Mouse (Mus musculus): ENCODE measurements at regions not wholly inside any gene's neighbourhood (a gene's known extent, or its start where the extent isn't known, plus 50 kb on each side); places are given as distances from the start of the nearest gene placed in this dataset.

DNA sequence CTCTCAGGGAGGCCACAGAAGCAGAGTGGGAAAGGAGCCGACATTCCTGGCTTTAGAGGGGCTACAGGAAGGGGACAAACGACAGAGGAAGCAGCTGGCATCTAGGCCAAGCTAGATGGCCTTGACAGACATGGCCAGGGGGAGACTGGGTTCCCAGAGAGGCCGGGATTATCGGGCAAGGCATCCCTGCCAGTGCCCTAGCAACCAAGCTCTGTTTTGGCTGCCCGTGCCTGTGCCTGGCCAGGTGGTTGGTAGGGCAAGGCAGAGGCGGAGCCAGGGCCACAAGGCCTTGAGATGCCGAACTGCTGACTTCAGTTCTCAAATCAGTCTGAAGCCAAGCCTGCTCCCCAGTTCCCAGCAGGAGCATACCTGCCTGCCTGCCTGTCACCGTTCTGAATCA is 142.7 kb downstream of the Vegfa start:
- DNase-seq (ENCODE audit: low spot score in 2 of 2), result no peak

DNA sequence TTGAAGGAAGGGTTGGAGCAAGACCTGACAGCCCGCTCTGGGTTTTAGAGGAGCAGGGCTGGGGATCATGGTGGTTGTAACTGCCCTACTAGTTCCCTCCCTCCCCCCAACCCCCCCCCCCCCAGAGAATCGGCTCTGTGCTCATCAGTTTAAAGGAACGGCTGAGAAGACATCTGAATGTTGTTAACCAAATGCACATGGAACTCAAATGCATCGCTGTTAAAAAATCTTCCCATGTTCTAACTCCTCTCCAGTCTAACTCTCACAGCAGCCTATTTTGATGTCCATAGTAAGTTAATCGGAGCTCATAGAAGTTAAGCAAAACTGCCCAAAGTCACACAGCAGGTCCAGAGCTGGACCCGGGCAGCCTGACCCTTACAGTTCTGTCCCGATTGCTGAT is 143.1 kb downstream of the Vegfa start:
- DNase-seq (ENCODE audit: low spot score in 2 of 2), result no peak

GRCm38 (mm10) chr17:45886420-45887049 is 145.6 kb downstream of the Vegfa start:
- no peak for DNase-seq (ENCODE audit: low spot score in 2 of 2)

GRCm38 (mm10) chr17:45885461-45886336 is 146.5 kb downstream of the Vegfa start:
- no peak for DNase-seq (ENCODE audit: low spot score in 2 of 2)

DNA sequence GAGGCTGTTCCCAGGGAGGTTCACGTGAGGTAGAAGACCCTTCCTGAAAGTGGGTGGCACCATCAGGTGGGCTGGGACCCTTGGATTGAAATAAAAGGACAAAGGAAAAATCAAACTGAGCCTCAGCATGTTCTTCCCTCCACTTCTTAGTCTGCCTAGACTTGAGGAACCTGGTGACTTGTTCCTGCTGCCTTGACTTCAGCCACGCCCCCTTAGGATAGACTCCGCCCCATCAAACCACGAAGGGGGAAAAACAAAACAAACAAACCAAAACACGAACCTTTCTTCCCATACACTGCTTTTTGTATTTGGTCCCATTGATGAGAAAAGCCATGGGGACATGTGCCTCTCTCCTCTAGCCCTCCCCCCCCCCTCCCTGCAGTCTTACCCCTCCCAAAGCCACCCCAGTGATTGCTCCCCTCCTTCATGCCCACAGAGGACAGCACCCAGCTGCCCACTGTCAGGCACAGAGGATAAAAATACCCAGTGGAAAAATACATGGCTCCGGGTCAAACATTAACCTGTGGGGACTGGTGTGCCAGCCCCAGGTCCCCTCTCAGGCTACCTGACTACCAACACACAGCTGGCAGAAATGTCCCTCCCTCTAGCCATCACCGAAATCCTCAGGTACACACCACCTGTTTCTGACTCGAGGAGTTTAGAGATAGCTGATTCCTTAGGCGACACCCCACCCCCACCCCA is 148.0 kb downstream of the Vegfa start:
- no peak for DNase-seq (ENCODE audit: low spot score in 2 of 2)

DNA sequence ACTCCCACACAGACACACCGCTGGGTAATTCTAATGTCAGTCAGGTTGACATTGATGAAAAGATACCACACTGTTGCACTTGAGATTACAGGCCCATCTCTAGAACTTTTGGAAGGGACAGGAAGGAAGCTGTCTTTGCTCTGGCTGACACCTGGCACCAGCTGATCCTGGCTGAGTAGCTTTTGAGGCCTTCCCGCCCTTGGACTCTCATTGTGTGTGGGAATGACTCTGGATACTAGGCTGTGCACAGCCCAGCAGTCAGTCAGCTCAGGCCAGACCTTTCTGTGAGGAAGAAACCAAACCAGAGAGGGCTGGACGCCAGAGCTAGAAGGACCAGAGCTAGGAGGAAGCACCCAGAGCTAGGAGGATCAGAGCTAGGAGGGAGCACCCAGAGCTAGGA is 149.0 kb upstream of the 1600014C23Rik start:
- no peak for DNase-seq (ENCODE audit: low spot score in 2 of 2)

DNA sequence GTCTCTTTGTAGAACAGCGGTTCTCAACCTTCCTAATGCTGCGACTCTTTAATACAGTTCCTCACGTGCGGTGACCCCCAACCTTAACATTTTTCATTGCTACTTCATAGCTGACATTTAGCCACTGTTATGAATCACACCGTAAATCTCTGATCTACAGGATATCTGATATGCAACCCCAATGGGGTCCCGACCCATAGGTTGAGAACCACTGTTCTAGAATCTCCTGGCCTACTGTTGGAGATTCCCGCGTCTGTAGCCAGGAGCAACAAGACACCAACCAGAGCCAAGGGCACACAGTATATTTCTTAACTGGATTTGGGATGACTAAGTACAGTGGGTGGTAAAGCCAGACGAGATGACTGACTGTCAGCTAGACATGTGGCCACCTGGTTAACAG is 147.6 kb upstream of the 1600014C23Rik start:
- no peak for DNase-seq (ENCODE audit: low spot score in 2 of 2)

- DNase-seq (ENCODE audit: low spot score in 2 of 2), result no peak
Observed at GRCm38 (mm10) chr17:45880761-45881160, 147.1 kb upstream of the 1600014C23Rik start.

- DNase-seq (ENCODE audit: low spot score in 2 of 2), result no peak
Observed at GRCm38 (mm10) chr17:45879478-45880250, 146.0 kb upstream of the 1600014C23Rik start.

- DNase-seq (ENCODE audit: low spot score in 2 of 2), result no peak
Observed at GRCm38 (mm10) chr17:45878394-45878793, 144.8 kb upstream of the 1600014C23Rik start.

- no peak for DNase-seq (ENCODE audit: low spot score in 2 of 2)
Observed at GRCm38 (mm10) chr17:45875325-45875724, 141.7 kb upstream of the 1600014C23Rik start.

DNA sequence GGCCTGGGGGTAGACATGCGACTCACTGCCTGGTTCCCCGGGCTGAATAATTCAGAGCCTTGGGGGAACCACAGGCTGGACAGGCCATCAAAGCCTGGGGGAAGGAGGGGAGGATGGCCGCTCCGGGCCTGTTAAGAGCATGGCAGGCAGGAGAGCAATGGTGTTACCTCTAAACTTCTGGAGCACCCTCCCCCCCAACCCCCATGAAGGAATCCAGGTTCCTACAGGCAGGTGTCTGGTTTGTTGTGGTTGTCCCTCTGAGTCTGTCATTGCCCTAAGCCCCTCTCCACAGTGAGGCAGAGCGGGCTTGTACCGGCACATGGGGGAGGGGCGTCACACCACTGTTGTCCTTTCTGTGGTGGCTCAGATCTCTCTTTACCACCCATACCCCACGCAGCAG is 140.4 kb upstream of the 1600014C23Rik start:
- no peak for DNase-seq (ENCODE audit: low spot score in 2 of 2)

GRCm38 (mm10) chr17:45873200-45873955 is 139.7 kb upstream of the 1600014C23Rik start:
- DNase-seq (ENCODE audit: low spot score in 2 of 2), result peak in 1 of 2 experiments; percentile 54

- no peak for DNase-seq (ENCODE audit: low spot score in 2 of 2)
Observed at GRCm38 (mm10) chr17:45871666-45872653, 138.3 kb upstream of the 1600014C23Rik start.

- DNase-seq (ENCODE audit: low spot score in 2 of 2), result no peak
Observed at GRCm38 (mm10) chr17:45871067-45871466, 137.4 kb upstream of the 1600014C23Rik start.

GRCm38 (mm10) chr17:45869014-45869968 is 135.6 kb upstream of the 1600014C23Rik start:
- DNase-seq (ENCODE audit: low spot score in 2 of 2), result no peak

GRCm38 (mm10) chr17:45868539-45868938 is 134.9 kb upstream of the 1600014C23Rik start:
- no peak for DNase-seq (ENCODE audit: low spot score in 2 of 2)

DNA sequence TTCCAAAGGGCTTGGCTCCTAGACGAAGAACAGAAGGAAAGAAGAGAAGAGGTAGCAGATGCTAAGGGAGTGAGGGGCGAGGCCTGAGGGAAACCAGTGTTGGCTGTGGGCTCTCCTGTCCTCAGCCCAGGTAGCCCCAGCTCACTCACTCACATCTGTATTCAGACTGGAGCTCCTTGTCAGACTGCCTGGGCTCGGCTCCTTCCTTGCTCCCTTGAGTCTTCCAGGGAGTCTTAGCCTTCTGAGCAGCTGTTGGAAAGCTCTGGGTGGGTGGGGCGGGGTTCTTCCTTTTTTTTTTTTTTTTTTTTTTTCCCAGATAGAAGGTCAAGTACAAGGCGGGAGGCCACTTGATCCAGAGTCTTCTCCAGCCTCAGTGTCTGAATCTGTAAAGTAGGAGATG is 134.1 kb upstream of the 1600014C23Rik start:
- no peak for DNase-seq (ENCODE audit: low spot score in 2 of 2)
